Mouse (Mus musculus) hindbrain, embryonic 15.5 days (tissue): ENCODE results near the gene Btbd35f7. TPM values are rescaled to one million over a fixed set of nuclear protein-coding genes. Genes with fewer than 3 reads are reported as not detected.
"Not testable (repeated sequence)": the region's sequence is repeated elsewhere in the genome, so short reads cannot be mapped to it uniquely, and the experiment has no call there.

Experiments
- ATAC-seq: fragments of 200-750 bp; cut with Nextera tagmentation; 2 replicates; pipeline ENCODE4 v1.8.0; 2017; ENCODE audit warnings: low read depth, moderate number of reproducible peaks, moderate TSS enrichment; ENCODE audit not compliant: low FRiP score
- H3K27ac ChIP-seq: fragments of 300-500 bp; sonication (generic); replicated peaks from 2 replicates; pipeline ENCODE4 v1.5.1; 2015; ENCODE audit warnings: mild to moderate bottlenecking, inconsistent platforms
- H3K27me3 ChIP-seq: fragments of 300-500 bp; sonication (generic); 2 replicates; pipeline ENCODE4 v1.6.1; 2015; ENCODE audit warnings: control low read depth, inconsistent platforms
- H3K36me3 ChIP-seq: fragments of 300-500 bp; sonication (generic); 2 replicates; pipeline ENCODE4 v1.6.1; 2015; ENCODE audit warnings: control low read depth, inconsistent platforms
- H3K4me1 ChIP-seq: fragments of 300-500 bp; sonication (generic); replicated peaks from 2 replicates; pipeline ENCODE4 v1.6.1; 2015; ENCODE audit warnings: control low read depth, inconsistent platforms
- H3K4me2 ChIP-seq: fragments of 300-500 bp; sonication (generic); 2 replicates; pipeline ENCODE4 v1.6.1; 2015; ENCODE audit warnings: moderate library complexity, mild to moderate bottlenecking, inconsistent platforms
- H3K4me3 ChIP-seq: fragments of 300-500 bp; sonication (generic); 2 replicates; pipeline ENCODE4 v1.5.1; 2015; ENCODE audit warnings: mild to moderate bottlenecking, inconsistent platforms
- H3K9ac ChIP-seq: fragments of 300-500 bp; sonication (generic); 2 replicates; pipeline ENCODE4 v1.6.1; 2015; ENCODE audit warnings: inconsistent platforms
- H3K9me3 ChIP-seq: fragments of 300-500 bp; sonication (generic); 2 replicates; pipeline ENCODE4 v1.6.1; 2016; ENCODE audit warnings: control low read depth, inconsistent platforms
- WGBS: fragments of 180-500 bp; shearing (Covaris S2); methylation state at CpG from one replicate; pipeline ENCODE4 v1.1.7; 2015; 5-methylcytosine and 5-hydroxymethylcytosine counted together
- polyA plus RNA-seq: library from polyadenylated mRNA; unstranded; fragments of >200 nt; fragmentation: Nextera tagmentation; extraction: Ambion mirVana; gene quantifications from 2 replicates; pipeline ENCODE4 v1.2.1, GENCODE M21; 2015

Gene Btbd35f7
- not detected in 2 replicates for polyA plus RNA-seq

GRCm38 (mm10) chrX:5668767-5669166 is at the start of gene Btbd35f7:
Gene Btbd35f7 (plus strand): TSS chrX:5669067.
- not testable (repeated sequence) for ATAC-seq, H3K9ac ChIP-seq, H3K36me3 ChIP-seq, H3K4me1 ChIP-seq, H3K4me2 ChIP-seq, H3K27me3 ChIP-seq, H3K9me3 ChIP-seq, H3K27ac ChIP-seq, H3K4me3 ChIP-seq
- no CpG with 5 or more reads among the region's 2 CpGs for WGBS

Other genes starting within 250 kb of the Btbd35f7 start
- gene Mycs, start 199.8 kb upstream of the Btbd35f7 start, polyA plus RNA-seq: 0.08 TPM in 1 of 2 replicates, not detected in the other